Mouse (Mus musculus) thymus, adult 2 months (tissue): ENCODE measurements around the gene Lsamp.

Experiments used
- CTCF ChIP-seq: fragments of 200-500 bp; IDR thresholded peaks from 2 replicates; pipeline ENCODE4 v1.5.1; 2012; ENCODE audit warnings: mild to moderate bottlenecking, control low read depth, low read length, moderate library complexity, borderline replicate concordance; ENCODE audit not compliant: control insufficient read depth, poor library complexity, insufficient read depth; ENCODE audit errors: extremely low read depth
- POLR2A ChIP-seq: fragments of 200-500 bp; IDR thresholded peaks from 2 replicates; pipeline ENCODE4 v1.6.1; 2012; ENCODE audit warnings: mild to moderate bottlenecking, low read length, control low read depth, moderate library complexity; ENCODE audit not compliant: control insufficient read depth, poor library complexity, insufficient read depth; ENCODE audit errors: extremely low read depth

DNA sequence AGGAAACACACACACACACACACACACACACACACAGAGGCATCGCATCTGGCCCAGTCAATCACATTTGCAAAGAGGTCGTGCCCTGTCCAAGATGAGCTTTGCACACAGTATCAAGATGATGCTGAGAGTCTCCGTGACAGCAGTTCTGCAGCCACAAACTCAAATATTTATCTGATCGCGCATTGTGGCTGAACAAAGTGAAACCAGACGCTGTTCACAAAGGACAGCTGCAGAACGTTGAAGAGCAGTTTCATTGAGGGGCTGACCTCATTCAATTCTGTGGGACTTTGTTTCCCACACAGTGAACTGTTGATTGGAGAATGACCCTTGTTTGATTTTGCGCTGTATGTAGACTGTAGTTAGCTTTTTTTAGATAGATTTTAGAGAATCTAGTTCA, 2168.5 kb downstream of the Lsamp start:
- TF ChIP-seq POLR2A = no peak
- no peak for TF ChIP-seq CTCF
